Mouse (Mus musculus): Measurements from ENCODE around the gene Mllt6.

Mllt6 gene

GRCm38 (mm10) chr11:97666794-97667193 lies 3.6 kb downstream of the Mllt6 start:
- DNase-seq (ENCODE audit: low spot score in 2 of 2): no peak

GRCm38 (mm10) chr11:97668160-97668559 lies 4.9 kb downstream of the Mllt6 start:
- DNase-seq (ENCODE audit: low spot score in 2 of 2): no peak

GRCm38 (mm10) chr11:97669268-97669667 lies 6.1 kb downstream of the Mllt6 start:
- DNase-seq (ENCODE audit: low spot score in 2 of 2): no peak

GRCm38 (mm10) chr11:97669829-97670228 lies 6.6 kb downstream of the Mllt6 start:
- DNase-seq (ENCODE audit: low spot score in 2 of 2): peak; percentile 40 to 52

GRCm38 (mm10) chr11:97670234-97671176 lies 7.3 kb downstream of the Mllt6 start:
- DNase-seq (ENCODE audit: low spot score in 2 of 2): peak in 1 of 2 experiments; percentile 50

- DNase-seq (ENCODE audit: low spot score in 2 of 2): no peak
Measured at GRCm38 (mm10) chr11:97671177-97671527, 7.9 kb downstream of the Mllt6 start.

- no peak for DNase-seq (ENCODE audit: low spot score in 2 of 2)
Measured at GRCm38 (mm10) chr11:97673148-97673547, 9.9 kb downstream of the Mllt6 start.

GRCm38 (mm10) chr11:97676050-97676754 lies 13.0 kb downstream of the Mllt6 start:
- no peak for DNase-seq (ENCODE audit: low spot score in 2 of 2)

GRCm38 (mm10) chr11:97677381-97677780 lies 14.2 kb downstream of the Mllt6 start:
- no peak for DNase-seq (ENCODE audit: low spot score in 2 of 2)

- no peak for DNase-seq (ENCODE audit: low spot score in 2 of 2)
Measured at GRCm38 (mm10) chr11:97677842-97678241, 14.6 kb downstream of the Mllt6 start.

- no peak for DNase-seq (ENCODE audit: low spot score in 2 of 2)
Measured at GRCm38 (mm10) chr11:97678301-97678700, 15.1 kb downstream of the Mllt6 start.

- DNase-seq (ENCODE audit: low spot score in 2 of 2): no peak
Measured at GRCm38 (mm10) chr11:97680430-97680829, 17.2 kb downstream of the Mllt6 start.

GRCm38 (mm10) chr11:97682504-97683055 lies 19.4 kb downstream of the Mllt6 start:
- DNase-seq (ENCODE audit: low spot score in 2 of 2): no peak

GRCm38 (mm10) chr11:97684063-97684680 lies 21.0 kb downstream of the Mllt6 start:
- DNase-seq (ENCODE audit: low spot score in 2 of 2): no peak

GRCm38 (mm10) chr11:97684766-97685165 lies 21.6 kb downstream of the Mllt6 start:
- no peak for DNase-seq (ENCODE audit: low spot score in 2 of 2)

- peak; percentile 83 to 86 for DNase-seq (ENCODE audit: low spot score in 2 of 2)
Measured at GRCm38 (mm10) chr11:97685613-97686321, 22.6 kb downstream of the Mllt6 start, which contains the start of gene Cisd3. Gene Cisd3 (plus strand): TSS chr11:97685826.

- DNase-seq (ENCODE audit: low spot score in 2 of 2): no peak
Measured at GRCm38 (mm10) chr11:97686322-97686908, 23.2 kb downstream of the Mllt6 start.

GRCm38 (mm10) chr11:97687061-97687460 lies 23.8 kb downstream of the Mllt6 start:
- no peak for DNase-seq (ENCODE audit: low spot score in 2 of 2)

GRCm38 (mm10) chr11:97689861-97690260 lies 26.6 kb downstream of the Mllt6 start:
- DNase-seq (ENCODE audit: low spot score in 2 of 2): peak in 1 of 2 experiments; percentile 54

GRCm38 (mm10) chr11:97694435-97694834 lies 31.2 kb downstream of the Mllt6 start:
- DNase-seq (ENCODE audit: low spot score in 2 of 2): no peak
